Mouse (Mus musculus): ENCODE measurements at regions not wholly inside any gene's neighbourhood (a gene's known extent, or its start where the extent isn't known, plus 50 kb on each side); places are given as distances from the start of the nearest gene placed in this dataset.

DNA sequence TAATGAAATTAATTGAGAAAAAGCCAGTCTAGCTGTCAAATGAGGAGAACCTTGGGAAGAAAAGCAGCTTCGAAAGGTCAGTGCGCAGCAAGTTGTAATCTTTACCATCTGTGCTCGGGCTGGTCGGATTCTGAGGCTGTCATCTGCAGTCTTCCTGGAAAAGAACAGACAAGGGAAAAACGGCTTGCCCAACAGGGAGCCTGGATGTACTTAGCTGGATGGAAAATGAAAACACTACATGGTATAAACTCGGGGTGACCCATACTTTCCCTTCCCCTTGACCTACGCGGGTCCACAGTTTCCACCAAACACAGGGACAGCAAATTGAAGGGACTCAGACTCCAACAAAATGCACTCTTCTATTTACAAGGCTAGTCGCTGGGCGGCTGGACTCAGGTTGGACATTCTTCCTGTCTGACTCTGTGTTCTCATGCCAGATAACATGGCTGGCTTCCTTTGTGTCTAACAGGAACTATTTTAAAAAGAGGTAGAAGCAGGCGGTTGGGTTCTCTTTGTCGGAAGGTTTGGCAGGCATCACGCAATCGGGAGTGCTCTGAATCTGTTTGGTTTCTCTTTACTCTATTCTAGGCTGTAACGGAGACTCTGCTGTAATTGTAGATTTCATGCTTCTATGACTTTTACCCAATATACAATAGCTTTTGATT, 648.5 kb downstream of the Epha4 start:
- Histone ChIP-seq H3K4me1 (replicated peaks) (no peaks in the 10 kb centered on the region), H3K27me3 (no peaks in the 10 kb centered on the region), H3K4me3 (replicated peaks) (no peak overlapping the region), H3K4me2 (replicated peaks) (no peak overlapping the region), H3K27ac (no peak overlapping the region), H3K36me3 (no peaks in the 10 kb centered on the region), H3K9me3 (no peaks in the 10 kb centered on the region), H3K9ac (replicated peaks) (no peak overlapping the region)
- no peak for ATAC-seq
- 89% methylated on average over 15 of the region's 15 CpGs for WGBS

DNA sequence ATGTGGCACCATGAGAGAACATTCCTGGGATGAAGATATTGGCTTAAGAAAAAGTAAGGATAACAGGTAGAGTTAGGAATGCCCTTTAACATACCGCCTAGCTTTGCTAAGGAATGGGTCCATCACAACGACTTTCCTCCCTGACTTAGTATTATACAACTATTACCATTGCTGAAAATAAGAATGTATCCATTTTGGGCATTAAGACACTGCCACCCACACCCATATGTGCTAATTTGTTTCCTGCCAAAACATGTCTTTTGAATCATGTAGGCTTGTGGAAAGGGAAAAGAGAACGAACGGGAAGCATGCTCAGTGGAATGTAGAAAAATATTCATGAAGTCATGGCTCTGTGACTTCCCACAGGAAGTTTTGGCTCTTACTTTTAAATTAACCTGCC, 641.7 kb downstream of the Epha4 start:
- Histone ChIP-seq H3K9ac (replicated peaks) (no peak overlapping the region), H3K4me3 (replicated peaks) (no peak overlapping the region), H3K36me3 (no peaks in the 10 kb centered on the region), H3K4me1 (replicated peaks) (no peaks in the 10 kb centered on the region), H3K27ac (no peak overlapping the region), H3K4me2 (replicated peaks) (no peak overlapping the region), H3K27me3 (no peaks in the 10 kb centered on the region), H3K9me3 (no peaks in the 10 kb centered on the region)
- ATAC-seq: no peak
- 91% methylated on average over 4 of the region's 4 CpGs for WGBS

DNA sequence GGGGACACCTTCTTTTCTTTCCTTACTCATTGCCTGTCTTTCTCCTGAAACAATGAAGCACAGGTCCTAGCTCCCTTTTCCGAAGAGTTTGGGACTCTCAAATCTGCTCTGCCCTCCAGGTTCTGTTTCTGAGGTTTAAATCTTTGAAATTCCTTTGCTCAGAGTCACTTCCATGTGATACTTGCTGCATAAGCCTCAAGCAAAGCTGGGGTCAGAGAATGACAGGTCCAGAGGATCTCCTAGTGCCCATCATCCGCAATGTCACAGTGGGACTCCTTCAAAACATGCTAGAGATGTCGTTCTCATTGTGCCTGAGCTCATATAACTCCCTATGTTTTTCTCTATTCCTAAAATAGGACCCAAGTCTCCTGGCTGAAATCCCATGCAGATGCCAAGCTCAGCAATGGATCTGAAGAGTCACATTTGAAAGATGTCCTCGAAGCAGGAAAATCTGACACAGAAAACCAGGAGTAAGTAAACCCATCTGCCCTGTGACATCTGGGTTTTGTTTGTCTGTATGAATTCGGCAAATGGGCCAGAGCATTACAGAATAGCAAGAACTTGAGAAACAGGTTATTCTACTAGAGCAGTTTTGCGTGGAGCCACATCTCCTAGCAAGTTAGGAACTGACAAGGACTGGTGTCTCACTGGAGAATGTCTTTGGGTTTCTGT, 634.6 kb downstream of the Epha4 start:
- WGBS: 86% methylated on average over 6 of the region's 6 CpGs
- no peak overlapping the region for H3K4me3 ChIP-seq (replicated peaks)

DNA sequence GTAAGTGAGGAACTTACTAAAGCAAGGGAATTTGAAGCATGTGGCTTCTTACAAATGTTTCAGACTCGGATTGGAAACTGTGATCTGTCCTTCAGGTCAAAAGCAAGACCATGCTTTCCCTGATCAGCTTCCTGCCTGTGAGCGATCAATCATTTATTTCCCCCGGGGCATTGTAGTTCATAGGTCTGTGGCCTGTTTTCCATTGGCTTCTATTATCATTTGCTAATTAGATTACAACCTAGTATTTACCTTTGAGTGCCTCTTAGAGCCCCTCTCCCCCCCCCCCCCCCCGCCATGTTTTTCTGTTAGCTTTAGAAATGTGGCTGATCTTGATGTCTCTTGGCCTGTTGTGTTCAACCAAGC, 634.1 kb downstream of the Epha4 start:
- no peak overlapping the region for H3K4me3 ChIP-seq (replicated peaks)
- H3K4me1 ChIP-seq (replicated peaks): no peaks in the 10 kb centered on the region
- WGBS: 72% methylated on average over 4 of the region's 4 CpGs
- H3K27me3 ChIP-seq: no peaks in the 10 kb centered on the region
- H3K9ac ChIP-seq (replicated peaks): no peak overlapping the region
- no peaks in the 10 kb centered on the region for H3K9me3 ChIP-seq
- ATAC-seq: no peak
- no peak overlapping the region for H3K4me2 ChIP-seq (replicated peaks)
- no peaks in the 10 kb centered on the region for H3K36me3 ChIP-seq
- no peak overlapping the region for H3K27ac ChIP-seq

More for the DNA sequence above, 634.6 kb downstream of the Epha4 start:
- H3K36me3 ChIP-seq: no peaks in the 10 kb centered on the region
- H3K4me1 ChIP-seq (replicated peaks): no peaks in the 10 kb centered on the region
- H3K4me2 ChIP-seq (replicated peaks): no peak overlapping the region
- ATAC-seq: no peak
- H3K27me3 ChIP-seq: no peaks in the 10 kb centered on the region
- no peak overlapping the region for H3K9ac ChIP-seq (replicated peaks)
- H3K27ac ChIP-seq: no peak overlapping the region
- no peaks in the 10 kb centered on the region for H3K9me3 ChIP-seq

DNA sequence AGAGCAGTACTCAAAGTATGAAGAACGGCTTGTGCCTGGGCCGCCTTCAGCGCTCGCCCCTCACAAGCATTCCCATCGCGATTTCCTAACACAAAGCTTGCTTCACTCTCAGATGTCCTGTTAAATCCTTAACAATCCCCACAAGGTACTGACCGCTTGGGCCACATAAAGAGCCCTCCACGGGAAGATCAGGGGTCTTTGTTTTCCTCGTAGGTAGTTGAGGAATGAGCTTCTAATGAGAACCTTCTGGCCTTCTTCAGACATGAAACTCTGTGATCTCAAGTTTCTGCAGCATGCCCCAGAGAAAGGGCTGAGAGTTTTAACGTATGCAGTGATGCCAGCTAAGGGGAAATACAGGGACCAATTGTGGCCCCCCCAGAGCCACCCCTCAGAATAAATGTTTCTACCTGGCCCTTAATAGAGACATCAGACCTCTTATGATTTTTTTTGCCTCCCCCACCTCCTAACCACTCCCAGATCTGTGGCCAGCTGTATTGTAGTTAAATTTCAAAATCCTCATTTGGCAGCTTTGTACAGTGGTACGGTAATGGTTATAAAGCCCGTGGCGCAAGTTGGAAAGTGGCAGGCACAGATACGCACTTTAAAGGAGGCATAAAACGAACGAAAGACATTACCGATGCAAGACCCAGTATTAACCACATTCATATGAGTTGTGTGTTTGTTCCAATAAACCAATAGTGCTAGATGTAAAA, 618.6 kb downstream of the Epha4 start:
- no peak for ATAC-seq
- Histone ChIP-seq H3K36me3 (no peaks in the 10 kb centered on the region), H3K4me2 (replicated peaks) (no peak overlapping the region), H3K27ac (no peak overlapping the region), H3K4me1 (replicated peaks) (no peaks in the 10 kb centered on the region), H3K4me3 (replicated peaks) (no peak overlapping the region), H3K27me3 (0 out of 2 replicates have a peak, but pooled peaks cover 4% of the 10 kb centered on the region), H3K9ac (replicated peaks) (no peak overlapping the region), H3K9me3 (no peaks in the 10 kb centered on the region)
- 53% methylated on average over 17 of the region's 17 CpGs for WGBS

DNA sequence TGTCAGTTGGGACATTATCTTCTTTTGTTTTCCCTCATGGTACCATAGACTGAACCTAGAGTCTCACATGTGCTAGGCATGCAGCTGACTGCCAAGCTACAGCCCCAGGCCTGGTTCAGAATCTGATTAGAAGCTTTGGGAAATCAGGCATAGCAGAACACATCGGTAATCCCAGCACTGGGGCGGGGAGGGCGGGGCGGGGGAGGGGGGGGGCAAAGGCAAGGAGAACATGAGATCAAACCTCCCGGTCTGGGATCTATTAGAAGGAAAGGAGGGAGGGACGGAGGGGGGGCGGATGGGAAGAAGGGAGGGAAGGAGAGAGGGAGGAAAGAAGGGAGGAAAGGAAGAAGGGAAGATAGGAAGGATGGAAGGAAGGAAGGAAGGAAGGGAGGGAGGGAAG, 617.5 kb downstream of the Epha4 start:
- Histone ChIP-seq H3K27ac (no peak overlapping the region), H3K27me3 (0 out of 2 replicates have a peak, but pooled peaks cover 4% of the 10 kb centered on the region), H3K4me1 (replicated peaks) (no peaks in the 10 kb centered on the region), H3K36me3 (no peaks in the 10 kb centered on the region), H3K9me3 (no peaks in the 10 kb centered on the region), H3K4me3 (replicated peaks) (no peak overlapping the region), H3K4me2 (replicated peaks) (no peak overlapping the region), H3K9ac (replicated peaks) (no peak overlapping the region)
- 41% methylated on average over 6 of the region's 7 CpGs for WGBS
- no peak for ATAC-seq

DNA sequence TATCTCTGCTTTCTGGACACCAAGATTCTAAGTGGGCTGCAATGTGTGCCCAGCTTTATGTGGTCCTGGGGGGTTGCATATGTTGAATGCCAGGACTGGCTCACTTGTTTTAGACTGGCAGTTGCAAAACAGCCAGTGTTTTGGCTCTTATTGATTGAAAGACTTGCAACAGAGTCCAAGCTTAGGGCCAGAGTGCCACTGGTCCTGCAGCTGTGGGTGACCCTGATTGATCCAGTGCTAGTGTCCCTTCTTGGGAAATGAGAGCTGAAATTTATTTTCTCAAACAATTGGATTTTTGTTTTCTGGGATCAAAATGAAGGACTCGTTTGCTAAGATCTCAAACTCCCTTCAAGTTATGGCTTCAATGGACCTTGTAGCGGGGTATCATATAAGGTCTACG, 603.4 kb downstream of the Epha4 start:
- no peaks in the 10 kb centered on the region for H3K36me3 ChIP-seq
- H3K4me3 ChIP-seq (replicated peaks): no peak overlapping the region
- H3K9ac ChIP-seq (replicated peaks): no peak overlapping the region
- WGBS: 91% methylated on average over 3 of the region's 3 CpGs
- H3K27ac ChIP-seq: no peak overlapping the region
- no peaks in the 10 kb centered on the region for H3K9me3 ChIP-seq
- H3K4me1 ChIP-seq (replicated peaks): no peaks in the 10 kb centered on the region
- no peak overlapping the region for H3K4me2 ChIP-seq (replicated peaks)
- ATAC-seq: no peak
- no peaks in the 10 kb centered on the region for H3K27me3 ChIP-seq

DNA sequence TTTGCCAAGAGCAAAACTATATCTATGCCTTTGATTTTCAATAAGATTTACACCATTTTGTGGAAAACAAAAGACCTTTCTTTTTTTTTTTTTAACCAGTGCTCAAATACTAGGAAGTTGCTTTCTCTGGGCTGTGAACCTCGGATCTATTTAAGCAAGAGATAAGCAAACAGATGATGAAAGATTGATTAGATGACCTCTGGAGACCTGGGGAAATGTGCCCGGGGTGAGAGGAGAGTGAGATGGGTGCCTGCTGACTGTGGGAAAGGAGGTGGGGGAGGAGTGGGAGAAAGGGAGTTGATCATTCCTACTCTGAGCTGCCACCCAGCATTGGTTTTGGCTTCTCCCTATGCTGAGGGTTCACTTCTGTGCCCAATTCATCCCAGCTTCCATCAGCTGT, 595.3 kb downstream of the Epha4 start:
- no peak for ATAC-seq
- Histone ChIP-seq H3K27ac (no peak overlapping the region), H3K9me3 (no peaks in the 10 kb centered on the region), H3K9ac (replicated peaks) (no peak overlapping the region), H3K36me3 (no peaks in the 10 kb centered on the region), H3K4me1 (replicated peaks) (no peaks in the 10 kb centered on the region), H3K4me3 (replicated peaks) (no peak overlapping the region), H3K27me3 (no peaks in the 10 kb centered on the region), H3K4me2 (replicated peaks) (no peak overlapping the region)
- WGBS: 53% methylated on average over 2 of the region's 2 CpGs

DNA sequence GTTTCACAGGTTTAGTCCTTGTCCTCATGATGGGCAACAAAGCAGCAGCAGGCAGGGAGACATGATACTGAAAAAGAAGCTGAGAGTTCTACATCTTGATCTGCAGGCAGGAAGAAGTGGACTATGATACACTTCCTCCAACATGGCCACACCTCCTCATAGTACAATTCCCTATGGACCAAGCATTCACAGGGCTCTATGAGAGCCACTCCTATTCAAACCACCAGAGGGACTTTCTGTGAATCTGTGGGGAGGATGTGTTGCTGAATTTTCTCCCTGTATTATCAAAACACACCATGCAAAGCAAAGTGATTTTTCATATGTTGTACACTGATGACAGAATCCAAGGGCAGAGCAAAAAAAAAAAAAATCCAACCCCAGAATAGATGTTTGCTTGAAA, 594.3 kb downstream of the Epha4 start:
- no peaks in the 10 kb centered on the region for H3K36me3 ChIP-seq
- H3K27ac ChIP-seq: no peak overlapping the region
- no peaks in the 10 kb centered on the region for H3K9me3 ChIP-seq
- no peaks in the 10 kb centered on the region for H3K27me3 ChIP-seq
- H3K4me1 ChIP-seq (replicated peaks): no peaks in the 10 kb centered on the region
- no peak overlapping the region for H3K4me2 ChIP-seq (replicated peaks)
- no peak overlapping the region for H3K4me3 ChIP-seq (replicated peaks)
- H3K9ac ChIP-seq (replicated peaks): no peak overlapping the region
- no peak for ATAC-seq

DNA sequence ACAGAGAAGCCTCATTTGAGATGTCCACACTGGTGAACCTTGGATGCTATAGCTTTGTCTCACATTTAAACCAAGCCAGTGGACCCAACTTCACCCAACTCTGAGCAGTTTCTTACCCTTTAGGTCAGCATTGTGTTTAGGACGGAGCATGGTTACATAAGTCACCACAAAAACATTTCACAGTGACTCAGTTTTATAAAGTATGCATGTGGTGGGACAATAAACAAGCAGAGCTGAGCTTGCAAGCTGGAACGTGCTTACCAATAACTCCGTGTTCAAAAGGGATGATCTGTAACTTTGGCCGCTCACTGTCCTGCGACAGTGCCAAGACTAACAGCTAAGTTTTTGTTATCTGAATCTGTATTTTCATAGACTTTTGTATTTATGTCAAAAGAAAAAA, 587.8 kb downstream of the Epha4 start:
- no peak overlapping the region for H3K4me2 ChIP-seq (replicated peaks)
- WGBS: 94% methylated on average over 5 of the region's 5 CpGs
- H3K9ac ChIP-seq (replicated peaks): no peak overlapping the region
- no peaks in the 10 kb centered on the region for H3K36me3 ChIP-seq
- no peaks in the 10 kb centered on the region for H3K4me1 ChIP-seq (replicated peaks)
- no peak for ATAC-seq
- H3K4me3 ChIP-seq (replicated peaks): no peak overlapping the region
- no peaks in the 10 kb centered on the region for H3K9me3 ChIP-seq
- no peak overlapping the region for H3K27ac ChIP-seq
- H3K27me3 ChIP-seq: 0 out of 2 replicates have a peak, but pooled peaks cover 3% of the 10 kb centered on the region

DNA sequence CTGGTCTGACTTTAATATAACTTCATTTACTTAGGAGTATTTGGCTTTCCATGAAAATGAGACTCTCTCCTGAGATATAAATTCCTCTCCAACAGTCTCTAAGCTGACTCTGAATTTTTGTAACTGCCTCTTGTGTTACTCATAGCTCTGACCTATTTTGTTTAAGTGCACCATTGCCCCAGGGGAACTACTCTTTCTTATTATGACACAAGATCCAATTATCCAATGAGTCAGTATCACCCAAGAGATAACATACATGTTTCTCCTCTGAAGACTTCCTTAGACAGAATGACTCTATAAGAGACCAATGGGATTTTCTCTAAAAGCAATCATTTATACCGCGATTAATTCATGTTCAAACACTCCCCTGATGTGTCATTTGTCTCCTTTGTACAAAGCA, 586.9 kb downstream of the Epha4 start:
- ATAC-seq: no peak
- H3K9me3 ChIP-seq: no peaks in the 10 kb centered on the region

DNA sequence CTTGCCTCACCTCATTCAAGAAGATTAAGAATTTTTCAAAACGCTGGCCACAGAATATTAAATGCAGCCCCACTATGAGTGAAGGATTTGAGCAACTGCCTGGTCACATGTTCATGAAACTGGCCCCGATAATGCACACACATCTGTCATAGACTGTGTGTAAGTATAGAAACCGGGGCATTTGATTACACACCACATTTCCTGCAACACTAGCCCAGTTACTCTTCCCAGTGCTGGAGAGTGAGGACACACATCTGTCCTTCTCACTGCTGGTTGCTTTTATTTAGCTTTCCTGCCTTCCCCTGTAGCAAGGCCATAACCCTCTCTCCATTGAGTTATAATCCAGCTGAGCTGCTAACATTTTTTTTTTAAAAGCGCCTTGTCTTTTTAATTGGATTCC, 581.4 kb downstream of the Epha4 start:
- Histone ChIP-seq H3K9ac (replicated peaks) (no peak overlapping the region), H3K36me3 (no peaks in the 10 kb centered on the region), H3K4me3 (replicated peaks) (no peak overlapping the region), H3K27me3 (0 out of 2 replicates have a peak, but pooled peaks cover 3% of the 10 kb centered on the region), H3K4me2 (replicated peaks) (no peak overlapping the region), H3K4me1 (replicated peaks) (no peaks in the 10 kb centered on the region), H3K9me3 (no peaks in the 10 kb centered on the region), H3K27ac (no peak overlapping the region)
- 81% methylated on average over 4 of the region's 4 CpGs for WGBS
- no peak for ATAC-seq

More for the DNA sequence above, 586.9 kb downstream of the Epha4 start:
- Histone ChIP-seq H3K4me3 (replicated peaks) (no peak overlapping the region), H3K9ac (replicated peaks) (no peak overlapping the region), H3K27ac (no peak overlapping the region), H3K27me3 (0 out of 2 replicates have a peak, but pooled peaks cover 3% of the 10 kb centered on the region), H3K36me3 (no peaks in the 10 kb centered on the region), H3K4me2 (replicated peaks) (no peak overlapping the region), H3K4me1 (replicated peaks) (no peaks in the 10 kb centered on the region)
- WGBS: 86% methylated on average over 2 of the region's 2 CpGs
